Mouse (Mus musculus) testis, adult 2 months (tissue): ENCODE results near the gene Sec61b.

Experiments used
- CTCF ChIP-seq: fragments of 200-500 bp; IDR thresholded peaks from 2 replicates; pipeline ENCODE4 v1.5.1; 2012; ENCODE audit warnings: low read depth, mild to moderate bottlenecking, inconsistent platforms, low read length, moderate library complexity; ENCODE audit not compliant: control insufficient read depth, insufficient read depth, insufficient replicate concordance
- POLR2A ChIP-seq: fragments of 200-500 bp; IDR thresholded peaks from 2 replicates; pipeline ENCODE4 v1.6.1; 2012; ENCODE audit warnings: low read depth, mild to moderate bottlenecking, inconsistent platforms, low read length, moderate library complexity; ENCODE audit not compliant: control insufficient read depth

- TF ChIP-seq CTCF (no peak), POLR2A (no peak)
Observed at GRCm38 (mm10) chr4:47430557-47430956, 43.9 kb upstream of the Sec61b start.
